Mouse (Mus musculus): ENCODE measurements around the gene Rnf224.

GRCm38 (mm10) chr2:25224492-25224765, 12.2 kb downstream of the Rnf224 start, which contains the start of gene Tubb4b:
- no peak for TF ChIP-seq CTCF (IDR thresholded peaks at IDR 0.05; ENCODE audit: insufficient read depth, low read length)
- TF ChIP-seq POLR2A (IDR thresholded peaks at IDR 0.05; ENCODE audit: borderline replicate concordance, extremely low read depth, low read depth, low read length), result peak; percentile 99
